Mouse (Mus musculus) C3H10T1/2 (cell line): ENCODE data around the gene Tmem252. TPM values are rescaled to one million over a fixed set of nuclear protein-coding genes. Genes with fewer than 3 reads are reported as not detected.

ENCODE experiments used
- polyA plus RNA-seq, 2 experiments: library from polyadenylated mRNA; unstranded; fragments of >200 nt; fragmentation: generic; extraction: Trizol; gene quantifications; one replicate each; pipeline ENCODE4 v1.2.1; 2012; ENCODE audit warnings: missing spikeins in 2 of 2

Tmem252 gene
- polyA plus RNA-seq, result 1 to 10 TPM in 1 of 2 experiments, not detected in 1; 5.7 TPM

GRCm38 (mm10) chr19:24673762-24674161 lies at the start of gene Tmem252:
Gene Tmem252 (plus strand): TSS chr19:24674008.

Other genes starting within 250 kb of the Tmem252 start
- 10 to 100 TPM; 14.8 to 39.9 TPM for gene Fam122a, start 196.7 kb upstream of the Tmem252 start, polyA plus RNA-seq
- gene Pip5k1b, start 118.1 kb upstream of the Tmem252 start, polyA plus RNA-seq, result under 1 TPM in 1 of 2 experiments, not detected in 1; 0.08 TPM
- 10 to 100 TPM in 1 of 2 experiments, under 1 TPM in 1; 0.09 to 87.8 TPM for gene Pgm5, start 187.8 kb downstream of the Tmem252 start, polyA plus RNA-seq
- 10 to 100 TPM; 30.2 to 34.8 TPM for gene Gm10053, start 201.7 kb downstream of the Tmem252 start, polyA plus RNA-seq
- not detected for gene Foxd4, start 227.2 kb downstream of the Tmem252 start, polyA plus RNA-seq